Mouse (Mus musculus) left cerebral cortex, adult 9 months (tissue): ENCODE measurements around the gene Pttg1ip.

ENCODE experiments used
- DNase-seq, 2 experiments: peaks; one replicate each; pipeline ENCODE4 v3.0.0; 2022; ENCODE audit warnings: low spot score in 2 of 2

Pttg1ip gene

DNA sequence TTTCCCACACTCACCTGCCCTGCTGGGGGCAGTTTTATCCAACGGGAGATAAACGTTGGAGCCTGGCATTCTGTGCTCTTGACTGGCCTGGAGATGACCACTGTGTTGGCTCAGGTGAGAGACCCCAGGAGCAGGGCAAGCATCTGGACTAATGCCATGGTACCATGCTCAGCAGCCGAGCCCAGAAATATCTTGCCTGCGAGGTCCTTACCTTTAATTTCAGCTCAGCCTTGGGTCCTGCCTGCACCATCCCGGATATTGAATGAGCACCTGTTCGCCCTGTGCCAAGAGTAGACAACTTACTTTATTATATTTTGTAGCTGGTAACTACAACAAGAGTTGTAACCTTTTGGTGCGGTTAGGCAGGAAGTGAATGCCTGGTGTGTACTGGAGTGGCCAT is 25.3 kb downstream of the Pttg1ip start:
- no peak for DNase-seq

GRCm38 (mm10) chr10:77607441-77607840 is 25.9 kb downstream of the Pttg1ip start:
- no peak for DNase-seq

- no peak for DNase-seq
Observed at GRCm38 (mm10) chr10:77608589-77608988, 27.1 kb downstream of the Pttg1ip start.

- no peak for DNase-seq
Observed at GRCm38 (mm10) chr10:77610221-77610961, 28.9 kb downstream of the Pttg1ip start.

- DNase-seq = no peak
Observed at GRCm38 (mm10) chr10:77613409-77613808, 31.9 kb downstream of the Pttg1ip start.

- DNase-seq = no peak
Observed at GRCm38 (mm10) chr10:77615647-77616046, 34.1 kb downstream of the Pttg1ip start.

DNA sequence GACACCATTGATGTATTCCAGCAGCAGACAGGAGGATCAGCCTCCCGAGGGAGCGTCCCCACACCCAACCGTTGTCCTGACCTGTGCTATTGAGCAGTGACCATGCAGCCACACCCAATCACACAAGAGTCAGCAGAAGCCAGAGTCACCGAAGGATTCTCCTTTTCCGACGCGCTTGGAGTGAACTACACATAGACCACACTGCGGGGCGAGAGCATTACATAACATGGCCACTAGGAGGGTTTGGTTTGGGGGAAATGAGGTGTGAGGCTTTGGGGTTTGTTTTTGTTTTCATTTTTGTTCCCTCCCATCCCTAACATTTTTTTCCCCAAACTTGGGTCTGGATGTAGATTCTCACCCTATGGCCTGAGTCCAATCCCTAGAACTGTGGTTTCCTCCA is 34.6 kb downstream of the Pttg1ip start:
- no peak for DNase-seq

DNA sequence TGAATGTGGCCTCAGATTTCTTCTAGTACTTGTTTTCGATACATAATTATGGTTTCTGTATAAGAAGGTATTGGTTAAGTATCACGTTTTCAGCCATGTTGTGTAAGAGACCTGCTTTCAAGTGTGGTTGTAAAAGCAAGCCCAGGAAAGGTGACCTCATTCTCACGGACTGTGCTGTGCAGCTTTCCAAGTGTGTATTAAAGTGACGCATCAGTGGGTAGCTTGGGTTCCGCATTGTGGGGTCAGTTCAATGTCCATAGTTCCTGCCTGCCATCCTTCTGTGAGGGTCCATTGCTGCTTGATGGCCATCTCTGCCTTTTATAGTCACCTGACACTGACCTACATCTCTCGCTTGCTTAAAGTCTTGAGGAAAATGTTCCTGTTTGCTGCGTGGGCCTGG is 35.4 kb downstream of the Pttg1ip start:
- no peak for DNase-seq

DNA sequence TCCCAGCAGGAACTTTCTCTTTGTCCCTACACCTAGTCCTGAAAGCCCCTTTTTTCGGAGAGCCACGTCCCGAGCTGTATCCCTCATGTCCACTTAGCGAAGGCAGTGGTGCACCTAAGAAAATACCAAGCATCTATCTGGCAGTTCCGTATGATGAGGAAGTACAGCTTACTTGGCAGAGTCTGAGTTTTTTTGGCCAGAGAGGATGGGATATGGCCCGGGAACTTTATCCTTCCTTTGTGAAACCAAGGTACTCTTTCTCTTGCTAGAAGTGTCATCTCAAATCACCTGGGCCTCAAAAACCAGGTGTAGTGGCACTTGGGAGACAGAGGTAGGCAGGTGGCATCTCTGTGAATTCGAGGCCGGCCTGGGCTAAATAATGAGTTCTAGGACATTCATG is 40.0 kb downstream of the Pttg1ip start:
- no peak for DNase-seq

DNA sequence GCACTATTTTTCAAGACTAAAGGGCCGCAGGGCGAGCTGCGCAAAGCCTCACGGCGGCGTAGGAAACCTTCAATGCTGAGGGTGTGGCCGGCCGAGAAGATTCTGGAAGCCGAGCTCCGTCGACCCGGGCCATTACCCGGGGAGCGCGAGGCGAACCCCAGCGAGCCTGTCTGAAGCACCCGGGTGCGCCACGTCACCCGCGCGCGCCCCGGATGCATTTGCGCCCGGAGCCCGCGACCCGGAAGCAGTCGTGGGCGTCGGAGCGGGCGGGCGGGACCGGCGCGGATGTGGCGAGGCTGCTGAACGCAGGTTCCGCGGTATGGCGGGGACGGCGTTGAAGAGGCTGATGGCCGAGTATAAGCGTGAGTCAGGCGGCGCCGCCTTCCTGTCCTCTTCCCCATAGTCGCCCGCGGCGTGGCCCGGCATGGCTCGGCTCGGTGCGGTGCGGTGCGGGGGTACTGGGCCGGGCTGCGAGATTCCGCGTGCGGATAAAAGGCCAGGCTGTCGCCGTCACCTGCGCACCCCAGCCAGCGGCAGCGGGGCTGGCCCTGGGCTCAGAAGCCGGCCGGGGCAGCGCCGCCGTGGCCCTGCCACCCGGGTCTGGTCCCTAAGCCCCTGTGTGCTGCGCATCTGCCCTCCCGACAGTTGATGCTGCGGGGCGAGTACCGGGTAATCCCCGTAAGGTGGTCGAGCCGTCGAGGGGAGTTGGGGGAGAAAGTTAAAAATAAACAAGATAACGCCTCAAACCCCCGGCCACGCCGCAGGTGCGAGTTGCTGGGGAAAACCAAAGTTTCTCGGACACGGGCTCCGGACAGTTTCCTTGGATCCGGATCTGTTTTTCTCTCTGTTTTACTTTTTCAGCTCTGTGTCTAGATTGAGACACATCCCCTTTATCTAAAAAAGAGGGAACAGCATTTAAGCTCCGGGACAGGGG is 40.8 kb downstream of the Pttg1ip start, which contains the start of gene Ube2g2:
Gene Ube2g2 (plus strand): TSS at position 221 of the 934 bp plus-strand sequence.
- peak; percentile 70 to 90 for DNase-seq

DNA sequence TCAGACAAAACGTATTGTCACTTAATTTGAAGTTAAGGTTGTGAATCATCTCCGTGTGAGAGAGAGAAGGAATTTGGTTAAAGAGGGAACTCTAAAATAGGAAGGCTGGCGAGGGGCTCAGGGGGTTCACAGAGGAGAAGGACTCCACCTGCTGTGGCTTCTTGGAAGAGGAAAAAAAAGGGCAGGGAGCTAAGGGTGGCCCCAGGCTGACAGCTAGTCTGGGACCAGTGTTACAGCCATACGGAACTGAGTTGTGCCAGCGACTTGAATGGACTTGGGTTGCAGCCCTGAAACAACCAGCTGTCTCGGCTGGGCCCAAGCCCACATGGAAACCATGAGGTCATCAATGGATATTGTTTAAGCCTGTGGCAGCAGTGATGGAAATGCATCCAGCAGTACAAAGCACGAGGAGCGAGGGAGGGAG is 41.6 kb downstream of the Pttg1ip start:
- DNase-seq = peak in 1 of 2 experiments; percentile 51

GRCm38 (mm10) chr10:77623639-77624400 is 42.3 kb downstream of the Pttg1ip start:
- DNase-seq = no peak

DNA sequence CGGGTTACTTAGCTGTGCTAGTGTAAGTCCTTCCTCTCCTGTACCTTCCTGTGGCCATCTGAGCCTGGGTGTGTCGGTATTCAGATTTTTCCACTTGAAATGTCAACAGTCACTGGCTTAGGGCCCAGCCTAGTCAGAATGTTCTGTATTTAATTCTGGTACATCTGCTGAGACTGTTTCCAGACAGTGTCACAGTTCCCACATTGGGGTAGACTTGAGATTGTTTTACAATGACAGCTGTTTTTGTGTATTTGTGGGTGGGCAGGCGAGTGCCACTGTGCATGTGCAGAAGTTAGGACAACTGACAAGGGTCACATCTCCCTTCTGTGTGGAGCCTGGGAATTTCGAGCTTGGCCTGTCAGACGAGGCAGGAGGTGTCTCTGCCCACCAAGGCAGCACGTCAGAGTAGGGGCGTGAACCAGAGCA is 43.1 kb downstream of the Pttg1ip start:
- peak in 1 of 2 experiments; percentile 60 for DNase-seq

DNA sequence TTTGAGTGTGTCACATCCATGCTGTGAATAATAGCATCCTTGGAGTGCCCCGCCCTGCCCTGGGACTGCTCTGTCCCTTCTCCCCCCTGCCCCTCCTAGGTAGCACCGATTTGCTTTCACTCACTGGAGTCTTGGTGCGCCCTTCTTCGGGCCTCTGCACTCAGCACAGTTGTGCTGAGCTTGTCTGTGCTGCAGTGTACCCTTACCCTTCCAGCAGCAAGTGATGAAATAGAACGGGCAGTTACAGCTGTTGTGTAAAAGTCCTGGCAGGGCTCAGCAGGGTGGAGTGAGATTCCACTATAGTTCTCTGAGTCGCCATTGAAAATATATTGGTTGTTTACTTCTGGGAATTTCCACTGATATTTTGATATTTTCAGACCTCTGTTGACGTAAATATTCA is 44.5 kb downstream of the Pttg1ip start:
- DNase-seq = no peak

GRCm38 (mm10) chr10:77626591-77626990 is 45.1 kb downstream of the Pttg1ip start:
- no peak for DNase-seq

- DNase-seq = peak in 1 of 2 experiments; percentile 86
Observed at GRCm38 (mm10) chr10:77627497-77627896, 46.0 kb downstream of the Pttg1ip start.

GRCm38 (mm10) chr10:77629163-77629562 is 47.6 kb downstream of the Pttg1ip start:
- DNase-seq = no peak

DNA sequence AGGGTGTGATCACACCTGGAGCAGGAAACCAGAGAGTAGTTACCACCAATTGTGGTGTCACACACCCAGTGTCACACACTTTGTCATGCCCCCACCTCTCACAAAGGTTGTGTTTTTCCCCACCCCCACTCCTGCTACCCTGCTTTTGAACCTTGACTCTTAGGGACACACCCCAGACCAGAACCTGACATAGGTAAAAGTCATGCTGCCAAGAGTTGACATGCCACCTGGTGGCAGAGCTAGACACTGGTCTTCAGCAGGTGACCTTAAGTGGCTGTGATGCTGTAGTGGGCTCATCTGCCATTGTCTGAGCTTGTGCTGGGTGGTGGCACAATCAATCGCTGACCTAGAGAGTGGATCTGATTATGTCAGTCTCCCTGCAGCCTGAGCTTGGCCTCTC is 48.5 kb downstream of the Pttg1ip start:
- DNase-seq = no peak

DNA sequence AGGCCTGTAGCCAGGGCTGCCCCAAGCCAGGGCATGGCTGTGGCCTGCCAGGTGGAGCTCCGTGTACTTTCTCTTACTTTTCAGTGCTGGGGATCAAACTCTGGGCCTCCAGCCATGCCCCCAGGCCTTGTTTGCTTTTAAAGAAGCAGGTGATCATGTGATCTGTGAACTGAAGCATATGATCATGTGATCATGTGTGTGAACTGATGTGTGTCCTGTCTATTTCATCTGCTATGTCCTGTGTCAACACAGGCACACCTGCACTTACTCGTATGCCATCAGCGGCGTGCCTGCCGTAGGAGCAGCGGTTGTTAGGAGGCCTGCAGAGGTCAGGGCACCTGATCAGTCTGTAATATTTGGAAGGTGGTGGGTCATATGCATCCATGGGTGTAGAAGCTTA is 52.5 kb downstream of the Pttg1ip start:
- DNase-seq = no peak

DNA sequence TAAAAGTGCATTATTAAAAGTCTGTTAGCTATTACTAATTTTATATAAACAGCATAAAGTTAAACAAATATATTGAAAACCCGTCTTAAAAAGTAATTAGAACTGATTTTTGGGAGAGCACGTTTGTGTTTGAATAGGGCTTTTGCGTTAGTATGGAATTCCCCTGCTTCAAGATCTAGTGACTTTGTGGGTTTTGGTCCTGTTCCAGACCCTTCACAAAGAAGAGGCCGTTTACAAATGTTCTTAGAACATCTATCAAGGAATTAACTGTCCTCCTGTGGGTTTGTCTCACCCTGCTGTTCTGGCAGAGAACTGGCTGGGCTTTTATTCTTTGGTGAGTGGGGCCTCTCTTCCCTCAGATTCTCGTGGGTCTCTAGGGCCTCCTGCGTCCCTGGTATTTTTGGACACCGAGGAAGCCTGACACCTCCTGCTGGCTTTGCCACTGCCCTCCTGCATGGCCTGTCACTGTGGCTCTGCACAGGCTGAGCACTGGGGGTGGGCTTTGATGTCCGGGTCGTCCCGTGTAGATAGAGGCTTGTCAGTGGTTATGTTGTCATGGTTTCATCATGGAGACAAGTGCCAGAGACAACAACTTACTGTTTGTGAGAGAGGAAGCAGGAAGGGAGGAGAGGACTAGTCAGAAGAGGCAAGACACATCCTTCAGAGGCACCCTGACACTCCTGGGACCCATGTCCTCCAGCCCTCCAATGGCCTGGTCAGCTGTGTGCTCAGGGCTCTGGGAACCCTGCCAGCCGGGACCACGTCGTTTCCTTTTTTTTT is 53.1 kb downstream of the Pttg1ip start:
- no peak for DNase-seq
